12 mouse cellular contexts compared by ENCODE assay signal in the genomic region with DNA sequence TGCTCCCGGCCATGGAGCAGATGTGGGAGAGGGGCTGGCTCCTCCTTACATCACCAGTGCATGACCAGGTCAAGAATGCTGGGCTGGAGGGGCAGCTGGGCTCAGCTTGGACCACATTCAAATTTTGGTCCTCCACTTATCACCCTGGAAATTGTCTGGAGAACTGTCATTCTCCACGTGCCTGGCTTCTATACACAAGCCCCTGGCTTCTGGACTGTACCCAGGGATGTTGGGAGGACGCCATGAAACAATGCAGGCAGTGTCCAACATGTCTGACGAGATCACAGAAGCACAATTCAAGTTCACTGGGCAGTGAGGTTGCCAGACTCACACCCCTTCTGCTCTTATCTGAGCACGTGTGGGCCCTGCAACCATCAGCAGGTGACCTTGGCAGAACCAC.
DNase-seq lines count a peak whose midpoint lies in the region; ATAC-seq lines count a peak whose summit lies in the region.
"Had no signal": no experiment of that assay in that cellular context is flagged by ENCODE, and none has a peak within 500 bp of the region (broad histone marks: within the 10 kb centered on the region; RNA-seq: fewer than 3 reads in every experiment).

No protein-coding gene starts in this region.

- ATAC-seq in CD4-positive, CD25-positive, alpha-beta regulatory T cell, adult 4 months = no peak
- ATAC-seq: midbrain, embryonic 16.5 days had no signal

- intact Hi-C loops in heart, postnatal 10 days (cut with DNase I) = loop anchor here (5.0 kb wide), 1 partner anchor 199 kb away; no protein-coding TSS in a partner anchor

- peak; percentile 96 to 97 for DNase-seq in cerebellum, postnatal 10 days
- no peak for DNase-seq in cerebellum, adult 11-12 months
- DNase-seq in lung, postnatal 14 days = peak; percentile 53
- DNase-seq in lung, adult 18-20 months = no peak
- peak; percentile 64 for DNase-seq in brain, adult 2 months (ENCODE audit: low read depth, low spot score)
- DNase-seq in heart, postnatal 10 days = peak; percentile 90 to 92
- DNase-seq in frontal cortex, postnatal 14 days (ENCODE audit: low spot score in 2 of 2) = no peak
- DNase-seq: cerebellum, adult 9-10 months; kidney, adult 9 months; right cerebral cortex, postnatal 25 days had no signal

Comparison
In these comparisons a context has a peak if more than half of its experiments do, and no peak if none do; other contexts are left out.
1. DNase-seq: peak in cerebellum, postnatal 10 days (2 of 2), lung, postnatal 14 days (single experiment), brain, adult 2 months (single experiment) and heart, postnatal 10 days (2 of 2); none in cerebellum, adult 11-12 months (single experiment), lung, adult 18-20 months (0 of 2) and frontal cortex, postnatal 14 days (0 of 2).